Mouse (Mus musculus) forebrain, embryonic 11.5 days (tissue): ENCODE measurements around the gene Sec14l3. TPM values are rescaled to one million over a fixed set of nuclear protein-coding genes. Genes with fewer than 3 reads are reported as not detected.

Experiments
- ATAC-seq: fragments of 200-750 bp; cut with Nextera tagmentation; replicated peaks from 2 replicates; pipeline ENCODE4 v1.8.0; 2017; ENCODE audit warnings: moderate TSS enrichment; ENCODE audit not compliant: low FRiP score
- DNase-seq: peaks from one replicate; pipeline ENCODE4 v3.0.0-alpha.2; 2017; ENCODE audit warnings: low spot score
- H3K27ac ChIP-seq: fragments of 300-500 bp; sonication (generic); 2 replicates; pipeline ENCODE4 v1.5.1; 2014; ENCODE audit warnings: low read depth, low read length
- H3K27me3 ChIP-seq: fragments of 300-500 bp; sonication (generic); 2 replicates; pipeline ENCODE4 v1.6.1; 2014; ENCODE audit warnings: mild to moderate bottlenecking, low read length, mixed read lengths; ENCODE audit not compliant: control insufficient read depth, insufficient read depth
- H3K36me3 ChIP-seq: fragments of 300-500 bp; sonication (generic); 2 replicates; pipeline ENCODE4 v1.6.1; 2014; ENCODE audit warnings: mild to moderate bottlenecking, low read length, moderate library complexity, mixed read lengths; ENCODE audit not compliant: control insufficient read depth, insufficient read depth
- H3K4me1 ChIP-seq: fragments of 300-500 bp; sonication (generic); replicated peaks from 2 replicates; pipeline ENCODE4 v1.6.1; 2014; ENCODE audit warnings: low read length, mixed read lengths; ENCODE audit not compliant: control insufficient read depth, insufficient read depth
- H3K4me2 ChIP-seq: fragments of 300-500 bp; sonication (generic); 2 replicates; pipeline ENCODE4 v1.6.1; 2014; ENCODE audit warnings: low read depth, mild to moderate bottlenecking, low read length, moderate library complexity, mixed read lengths; ENCODE audit not compliant: severe bottlenecking
- H3K4me3 ChIP-seq: fragments of 300-500 bp; sonication (generic); 2 replicates; pipeline ENCODE4 v1.5.1; 2014; ENCODE audit warnings: low read depth, low read length
- H3K9ac ChIP-seq: fragments of 300-500 bp; sonication (generic); 2 replicates; pipeline ENCODE4 v1.6.1; 2014; ENCODE audit warnings: low read length
- H3K9me3 ChIP-seq: fragments of 300-500 bp; sonication (generic); 2 replicates; pipeline ENCODE4 v1.6.1; 2016; ENCODE audit warnings: low read length, mixed read lengths; ENCODE audit not compliant: control insufficient read depth
- WGBS: fragments of 180-500 bp; shearing (Covaris S2); extraction: QIAGEN DNeasy Blood & Tissue Kit; methylation state at CpG from one replicate; pipeline ENCODE4 v1.1.7; 2014; 5-methylcytosine and 5-hydroxymethylcytosine counted together
- polyA plus RNA-seq: library from polyadenylated mRNA; unstranded; fragments of >200 nt; fragmentation: Nextera tagmentation; extraction: Ambion mirVana; gene quantifications from 2 replicates; pipeline ENCODE4 v1.2.1, GENCODE M21; 2014

The Sec14l3 gene
- polyA plus RNA-seq, 1 experiment from 2014 or later, result 0.28 TPM

GRCm38 (mm10) chr11:4043081-4043480 is 21.6 kb upstream of the Sec14l3 start:
- no peak for ATAC-seq
- Histone ChIP-seq H3K27ac (no peak overlapping the region), H3K4me1 (no peaks in the 10 kb centered on the region), H3K4me3 (no peak overlapping the region), H3K27me3 (no peaks in the 10 kb centered on the region), H3K36me3 (no peaks in the 10 kb centered on the region), H3K4me2 (no peak overlapping the region), H3K9me3 (no peaks in the 10 kb centered on the region), H3K9ac (no peak overlapping the region)
- WGBS, result 90% methylated on average over 7 of the region's 7 CpGs
- no peak for DNase-seq

- Histone ChIP-seq H3K4me3 (no peak overlapping the region), H3K4me2 (no peak overlapping the region), H3K27me3 (no peaks in the 10 kb centered on the region), H3K9me3 (no peaks in the 10 kb centered on the region), H3K9ac (no peak overlapping the region), H3K27ac (no peak overlapping the region), H3K4me1 (no peaks in the 10 kb centered on the region), H3K36me3 (no peaks in the 10 kb centered on the region)
- ATAC-seq, result no peak
- WGBS, result 66% methylated on average over 5 of the region's 5 CpGs
- DNase-seq, result no peak
These were observed 18.1 kb upstream of the Sec14l3 start for GRCm38 (mm10) chr11:4046526-4046925.

DNA sequence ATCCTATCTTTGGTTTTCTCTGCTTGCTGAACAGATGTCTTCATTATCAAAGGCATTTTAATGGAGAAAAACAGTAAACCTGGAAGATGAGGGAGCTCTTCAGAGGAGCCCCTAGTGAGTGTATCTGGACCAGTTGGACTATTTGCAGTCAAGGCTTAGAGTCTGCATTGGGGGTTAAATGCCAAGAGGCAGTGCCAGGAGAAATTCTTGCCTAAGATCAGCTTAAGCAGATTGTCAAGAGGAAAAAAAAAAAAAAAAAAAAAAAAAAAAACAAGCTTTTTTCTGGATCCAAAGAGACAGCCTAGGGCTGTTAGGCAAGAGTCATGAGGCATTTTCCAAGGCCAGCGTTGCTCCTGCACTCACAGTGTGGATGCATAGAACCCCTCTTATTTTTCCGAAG is 16.9 kb upstream of the Sec14l3 start:
- ATAC-seq, result no peak
- Histone ChIP-seq H3K27me3 (no peaks in the 10 kb centered on the region), H3K4me2 (no peak overlapping the region), H3K36me3 (no peaks in the 10 kb centered on the region), H3K4me1 (no peaks in the 10 kb centered on the region), H3K4me3 (no peak overlapping the region), H3K27ac (no peak overlapping the region), H3K9ac (no peak overlapping the region), H3K9me3 (no peaks in the 10 kb centered on the region)
- DNase-seq, result no peak
- 92% methylated on average over 2 of the region's 2 CpGs for WGBS

DNA sequence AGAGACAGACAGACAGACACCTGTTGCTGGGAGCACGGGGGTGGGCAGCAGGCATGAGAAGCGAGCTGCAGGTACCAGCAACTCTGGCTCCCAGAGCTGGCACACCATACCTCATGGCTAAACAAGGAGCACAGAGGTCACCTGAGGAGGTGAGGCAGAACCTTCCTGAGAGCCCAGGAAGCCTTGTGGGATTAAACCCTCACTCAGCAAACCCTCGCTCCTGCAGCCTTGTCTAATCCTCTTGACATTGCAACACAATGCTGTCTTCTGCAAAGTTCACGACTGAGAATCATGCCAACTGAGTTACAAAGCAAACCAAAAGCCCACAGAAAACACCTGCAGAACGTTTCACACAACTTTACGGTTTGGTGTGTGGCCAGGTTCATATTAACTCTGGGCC is 16.2 kb upstream of the Sec14l3 start:
- Histone ChIP-seq H3K4me2 (no peak overlapping the region), H3K36me3 (no peaks in the 10 kb centered on the region), H3K27ac (no peak overlapping the region), H3K4me3 (no peak overlapping the region), H3K9me3 (no peaks in the 10 kb centered on the region), H3K4me1 (no peaks in the 10 kb centered on the region), H3K9ac (no peak overlapping the region), H3K27me3 (no peaks in the 10 kb centered on the region)
- WGBS, result 88% methylated on average over 6 of the region's 6 CpGs
- DNase-seq, result no peak
- no peak for ATAC-seq

DNA sequence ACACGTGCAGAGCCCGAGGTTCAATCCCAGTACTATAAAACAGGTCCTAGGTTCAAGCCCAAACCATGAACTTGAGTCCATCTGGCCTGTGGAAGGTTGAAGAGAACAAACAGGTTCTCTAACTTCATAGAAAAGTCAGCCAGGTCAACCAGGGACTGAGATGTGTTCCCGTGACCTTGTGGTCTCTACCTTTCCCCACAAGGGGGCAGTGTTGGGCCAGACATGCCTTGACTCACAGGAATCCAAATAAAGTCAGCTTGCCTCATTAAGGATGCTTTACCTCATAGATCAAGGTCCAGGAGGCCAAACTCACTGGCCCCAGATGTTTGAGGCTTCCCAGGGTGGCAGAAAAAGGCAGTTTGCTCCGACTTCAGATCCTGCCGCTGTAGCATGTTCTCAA is 11.1 kb upstream of the Sec14l3 start:
- 16% methylated on average over 5 of the region's 5 CpGs for WGBS
- Histone ChIP-seq H3K27ac (no peak overlapping the region), H3K27me3 (no peaks in the 10 kb centered on the region), H3K4me3 (no peak overlapping the region), H3K9me3 (no peaks in the 10 kb centered on the region), H3K9ac (no peak overlapping the region), H3K36me3 (no peaks in the 10 kb centered on the region), H3K4me2 (no peak overlapping the region), H3K4me1 (no peaks in the 10 kb centered on the region)
- ATAC-seq (no peak), DNase-seq (peak; percentile 84)

- DNase-seq, result no peak
These were observed 3.6 kb upstream of the Sec14l3 start for GRCm38 (mm10) chr11:4060866-4061575.

DNA sequence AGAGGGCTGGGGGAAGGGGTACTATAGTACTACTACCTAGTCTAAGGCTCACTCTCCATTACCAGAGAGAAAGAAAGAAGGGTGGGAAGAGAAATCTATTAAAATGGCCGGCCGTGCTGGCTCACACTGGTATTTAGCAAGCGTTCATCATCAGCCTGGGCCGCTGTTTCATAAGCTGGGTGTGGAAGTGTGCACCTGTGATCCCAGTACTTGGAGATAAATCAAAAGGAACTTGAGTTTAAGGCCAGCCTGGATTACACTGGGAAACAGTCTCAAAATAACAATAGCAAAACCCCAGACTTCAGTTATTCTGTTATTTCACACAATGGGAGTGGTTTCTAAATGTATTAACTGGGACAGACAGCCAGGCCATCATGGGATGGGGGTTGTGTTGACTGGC is 2.1 kb upstream of the Sec14l3 start:
- H3K4me1 ChIP-seq, result no peaks in the 10 kb centered on the region
- no peaks in the 10 kb centered on the region for H3K27me3 ChIP-seq
- H3K36me3 ChIP-seq, result no peaks in the 10 kb centered on the region
- H3K9me3 ChIP-seq, result no peaks in the 10 kb centered on the region
- no peak for DNase-seq
- ATAC-seq, result no peak
- no peak overlapping the region for H3K9ac ChIP-seq
- H3K4me2 ChIP-seq, result no peak overlapping the region
- H3K4me3 ChIP-seq, result no peak overlapping the region
- 94% methylated on average over 4 of the region's 4 CpGs for WGBS
- no peak overlapping the region for H3K27ac ChIP-seq

More at GRCm38 (mm10) chr11:4060866-4061575, 3.6 kb upstream of the Sec14l3 start:
- no peak for ATAC-seq
- H3K9me3 ChIP-seq, result no peaks in the 10 kb centered on the region
- 87% methylated on average over 5 of the region's 5 CpGs for WGBS
- no peak overlapping the region for H3K4me2 ChIP-seq
- H3K4me1 ChIP-seq, result no peaks in the 10 kb centered on the region
- no peak overlapping the region for H3K4me3 ChIP-seq
- no peak overlapping the region for H3K27ac ChIP-seq
- H3K9ac ChIP-seq, result no peak overlapping the region
- no peaks in the 10 kb centered on the region for H3K36me3 ChIP-seq
- no peaks in the 10 kb centered on the region for H3K27me3 ChIP-seq

GRCm38 (mm10) chr11:4062981-4063380 is 1.7 kb upstream of the Sec14l3 start:
- WGBS, result 33% methylated on average over 6 of the region's 6 CpGs
- DNase-seq (no peak), ATAC-seq (no peak)
- H3K4me2 ChIP-seq, result no peak overlapping the region
- H3K4me1 ChIP-seq, result no peaks in the 10 kb centered on the region
- H3K9ac ChIP-seq, result no peak overlapping the region
- no peaks in the 10 kb centered on the region for H3K36me3 ChIP-seq
- no peak overlapping the region for H3K27ac ChIP-seq
- H3K27me3 ChIP-seq, result no peaks in the 10 kb centered on the region
- no peak overlapping the region for H3K4me3 ChIP-seq
- no peaks in the 10 kb centered on the region for H3K9me3 ChIP-seq

- Histone ChIP-seq H3K9ac (no peak overlapping the region), H3K4me3 (no peak overlapping the region), H3K4me2 (no peak overlapping the region), H3K27ac (no peak overlapping the region), H3K36me3 (no peaks in the 10 kb centered on the region), H3K4me1 (no peaks in the 10 kb centered on the region), H3K9me3 (no peaks in the 10 kb centered on the region), H3K27me3 (no peaks in the 10 kb centered on the region)
- WGBS, result 70% methylated on average over 1 of the region's 1 CpGs
- no peak for DNase-seq
- no peak for ATAC-seq
These were observed 5.0 kb downstream of the Sec14l3 start for GRCm38 (mm10) chr11:4069664-4070063.
